Mouse (Mus musculus) small intestine, adult 2 months (tissue): ENCODE measurements around the gene Ripk1.

Experiments
- CTCF ChIP-seq: fragments of 200-500 bp; IDR thresholded peaks from 2 replicates; pipeline ENCODE4 v1.5.1; 2012; ENCODE audit warnings: low read depth, mild to moderate bottlenecking, control low read depth, inconsistent platforms, low read length, moderate library complexity, mixed read lengths; ENCODE audit not compliant: insufficient replicate concordance, insufficient read length; ENCODE audit errors: extremely low read depth
- POLR2A ChIP-seq: fragments of 200-500 bp; IDR thresholded peaks from 2 replicates; pipeline ENCODE4 v1.6.1; 2012; ENCODE audit warnings: low read depth, mild to moderate bottlenecking, control low read depth, inconsistent platforms, low read length, moderate library complexity

- TF ChIP-seq POLR2A (no peak), CTCF (no peak)
Measured at GRCm38 (mm10) chr13:34072847-34073246, 70.7 kb downstream of the Ripk1 start.
